Mouse (Mus musculus): ENCODE measurements around the gene Tbxas1.

Gene Tbxas1

GRCm38 (mm10) chr6:39054878-39055508, 179.8 kb downstream of the Tbxas1 start:
- no peak for DNase-seq

GRCm38 (mm10) chr6:39055831-39056261, 180.6 kb downstream of the Tbxas1 start:
- no peak for DNase-seq

DNA sequence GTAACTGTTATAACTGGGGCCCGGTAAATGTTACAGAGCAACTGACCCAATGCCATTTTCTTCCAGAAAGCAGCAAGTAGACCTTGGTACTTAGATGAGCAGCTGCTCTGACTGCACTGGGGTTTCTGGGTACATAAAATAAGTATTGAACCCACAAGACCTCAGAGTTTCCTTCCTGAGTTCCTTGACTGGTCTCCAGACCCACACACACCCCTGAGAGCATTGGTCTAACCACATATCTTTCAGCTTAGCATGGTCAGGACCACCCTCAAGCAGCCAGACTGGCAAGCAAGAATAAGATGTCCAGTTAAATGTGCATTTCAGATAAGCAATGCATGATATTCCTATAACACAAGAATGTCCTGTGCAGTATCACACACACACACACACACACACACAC, 182.0 kb downstream of the Tbxas1 start:
- DNase-seq = no peak

DNA sequence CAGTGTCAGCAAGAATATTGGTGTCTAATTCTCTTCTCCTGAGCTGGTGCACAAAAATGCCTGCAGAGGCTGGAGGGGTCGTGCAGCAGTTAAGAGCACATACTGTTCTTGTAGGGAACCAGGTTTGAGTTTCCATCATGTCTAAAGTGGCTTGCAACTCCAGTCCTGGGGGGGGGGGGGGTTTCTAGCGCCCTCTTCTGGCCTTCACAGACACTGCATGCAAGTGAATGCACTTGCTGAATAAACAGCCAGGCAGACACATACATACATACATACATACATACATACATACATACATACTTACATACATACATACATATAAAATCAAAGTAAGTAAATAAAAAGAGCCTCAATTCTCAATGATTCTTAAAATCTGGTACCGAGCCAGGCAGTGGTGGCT, 183.2 kb downstream of the Tbxas1 start:
- no peak for DNase-seq

DNA sequence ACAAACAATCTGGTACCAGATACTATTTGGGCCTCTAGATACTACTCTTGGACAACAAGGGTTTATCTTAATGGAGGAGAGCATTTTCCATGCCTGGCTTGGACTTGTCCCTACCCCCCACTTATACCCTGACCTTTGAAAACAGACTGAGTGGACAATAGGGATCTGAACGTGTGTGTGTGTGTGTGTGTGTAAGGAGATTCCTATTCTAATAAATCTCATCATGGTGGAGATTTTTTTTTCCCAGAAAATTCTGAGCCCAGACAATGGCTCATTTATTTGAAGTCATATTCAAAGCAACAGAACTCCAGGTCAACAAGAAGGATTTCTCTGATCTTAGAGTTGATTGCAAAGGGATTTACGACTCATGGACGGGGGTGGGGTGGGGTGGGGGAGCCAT, 183.7 kb downstream of the Tbxas1 start:
- DNase-seq = no peak

DNA sequence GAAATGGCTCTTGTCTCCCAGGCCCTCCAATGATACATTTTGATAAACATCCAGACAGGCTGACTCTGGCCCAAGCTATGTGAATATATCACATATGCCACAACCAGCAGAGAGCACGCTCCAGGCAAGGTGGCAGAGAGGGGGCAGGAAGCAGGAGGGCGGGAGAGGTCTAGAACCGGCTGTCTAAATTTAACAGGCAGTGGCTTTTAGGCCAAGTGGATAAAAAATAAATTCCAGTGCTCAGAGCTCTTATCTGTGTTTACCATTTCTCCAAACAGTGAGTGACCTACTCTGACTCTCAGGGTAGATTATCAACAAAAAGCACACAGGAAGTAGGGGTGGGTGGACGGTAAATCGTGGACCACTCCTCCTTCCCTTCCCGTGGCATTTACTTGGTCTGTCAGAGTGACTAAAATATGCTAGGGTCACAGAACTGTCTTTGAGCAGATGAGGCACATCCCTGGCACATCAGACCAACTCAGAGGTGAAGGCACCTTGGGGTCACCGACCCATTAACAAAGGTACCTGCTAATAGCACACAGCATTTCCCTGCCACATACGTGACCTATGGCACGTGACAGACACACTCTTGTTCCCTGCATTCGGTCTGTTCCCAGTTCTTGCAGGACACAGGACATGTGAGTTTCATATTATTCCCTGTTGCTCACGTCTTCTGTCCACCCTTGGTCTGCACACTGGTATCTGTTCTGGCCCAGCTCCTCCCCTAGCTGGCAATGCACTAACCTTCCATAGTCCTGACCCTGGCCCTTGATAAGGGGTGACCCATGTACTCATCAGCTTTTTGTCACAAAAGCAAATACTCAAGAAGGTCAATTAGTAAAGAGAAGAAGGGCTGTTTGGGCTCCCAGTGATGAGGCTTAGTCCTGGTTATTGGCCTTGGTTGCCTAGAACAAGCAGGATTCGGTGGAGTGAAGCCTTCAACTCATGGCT, 184.6 kb downstream of the Tbxas1 start:
- DNase-seq = peak; percentile 64 to 72

- DNase-seq = no peak
Measured at GRCm38 (mm10) chr6:39061180-39061579, 186.0 kb downstream of the Tbxas1 start.

DNA sequence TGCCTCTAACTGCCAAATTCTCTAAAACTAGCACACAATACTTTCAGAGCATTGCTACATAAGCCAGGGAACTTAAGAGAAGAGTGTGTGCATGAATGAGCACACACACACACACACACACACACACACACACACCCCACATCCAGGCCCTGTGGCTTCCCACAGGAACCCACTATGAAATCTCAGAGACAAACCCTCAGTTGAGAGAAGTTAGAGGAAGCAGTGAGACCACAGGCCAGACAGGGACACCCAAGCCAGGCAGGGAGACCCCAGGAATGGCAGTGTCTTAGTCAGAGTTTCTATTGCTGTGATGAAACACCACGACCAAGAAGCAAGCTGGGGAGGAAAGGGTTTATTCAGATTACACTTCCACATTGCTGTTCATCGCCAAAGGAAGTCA, 188.3 kb downstream of the Tbxas1 start:
- DNase-seq = no peak

GRCm38 (mm10) chr6:39066935-39067578, 191.9 kb downstream of the Tbxas1 start:
- peak; percentile 72 to 81 for DNase-seq

GRCm38 (mm10) chr6:39072664-39073063, 197.5 kb downstream of the Tbxas1 start:
- no peak for DNase-seq

DNA sequence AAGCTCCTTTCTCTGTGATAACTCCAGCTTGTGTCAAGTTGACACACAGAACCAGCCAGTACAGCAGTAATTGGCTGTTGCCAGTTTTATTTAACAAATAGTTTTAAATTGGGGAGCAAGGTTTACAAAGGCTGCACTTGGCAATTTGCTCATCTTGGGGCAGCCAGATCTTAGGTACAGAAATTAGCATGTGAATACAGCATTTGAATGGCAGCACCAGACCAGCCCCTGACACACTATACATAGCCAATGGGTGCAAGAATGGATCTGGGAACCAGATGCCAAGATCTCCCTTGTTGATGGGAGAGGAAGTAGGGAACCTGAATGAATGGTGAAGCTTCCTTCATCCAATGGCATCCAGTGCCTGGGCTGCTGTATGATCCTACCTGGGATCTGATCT, 199.0 kb downstream of the Tbxas1 start:
- no peak for DNase-seq

DNA sequence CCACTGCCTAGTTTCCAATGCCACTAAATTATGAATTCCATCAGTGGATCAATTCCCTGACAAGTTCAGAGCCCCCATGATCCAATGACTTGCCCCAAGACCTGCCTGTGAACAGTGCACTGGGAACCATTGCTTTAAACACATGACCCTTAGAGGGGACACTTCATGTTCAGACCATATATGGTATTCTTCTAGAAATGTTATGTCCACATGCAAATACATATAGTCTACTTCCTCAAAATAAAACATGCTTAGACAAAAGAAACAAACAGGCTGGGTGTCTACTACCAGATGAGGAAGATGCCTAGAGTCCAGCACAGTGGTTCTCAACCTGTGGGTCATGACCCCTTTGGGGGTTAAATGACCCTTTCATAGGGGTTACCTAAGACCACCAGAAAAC, 201.3 kb downstream of the Tbxas1 start:
- no peak for DNase-seq

- DNase-seq = no peak
Measured at GRCm38 (mm10) chr6:39104631-39105030, 229.4 kb downstream of the Tbxas1 start.

GRCm38 (mm10) chr6:39106812-39107211, 231.6 kb downstream of the Tbxas1 start:
- no peak for DNase-seq

GRCm38 (mm10) chr6:39112701-39113100, 237.5 kb downstream of the Tbxas1 start:
- DNase-seq = no peak

DNA sequence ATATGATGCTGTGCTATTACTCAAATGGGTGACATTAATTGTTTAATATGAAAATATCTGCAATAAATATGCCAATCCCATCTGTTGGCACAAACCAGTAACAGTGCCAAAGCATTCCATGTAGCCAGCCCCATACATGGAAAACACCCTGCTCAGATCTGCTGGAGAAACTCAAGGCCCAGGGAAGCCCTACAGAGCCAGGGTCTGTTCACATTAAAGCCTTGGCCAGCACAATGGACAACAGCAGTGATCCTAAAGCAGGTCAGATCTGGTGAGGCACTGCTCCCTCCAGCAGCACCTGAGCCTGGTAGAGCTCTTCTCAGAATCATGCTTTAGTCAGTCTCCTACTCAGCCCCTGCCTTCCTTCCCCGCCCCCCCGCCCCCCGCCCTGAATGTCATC, 237.9 kb downstream of the Tbxas1 start:
- no peak for DNase-seq

DNA sequence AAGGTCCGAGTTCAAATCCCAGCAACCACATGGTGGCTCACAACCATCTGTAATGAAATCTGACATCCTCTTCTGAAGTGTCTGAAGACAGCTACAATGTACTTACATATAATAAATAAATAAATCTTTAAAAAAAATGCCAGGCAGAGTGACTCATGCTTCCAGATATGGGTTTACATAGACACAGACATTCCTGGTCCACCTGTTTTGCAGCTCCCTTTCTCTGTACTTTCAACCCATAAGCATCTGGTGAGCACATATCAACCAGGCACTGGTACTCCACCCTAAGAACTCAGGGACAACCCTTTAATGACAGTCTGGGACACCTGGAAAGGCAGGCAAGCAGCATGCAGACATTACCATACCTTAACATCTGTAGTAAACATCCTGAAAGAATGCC, 240.2 kb downstream of the Tbxas1 start:
- no peak for DNase-seq

DNA sequence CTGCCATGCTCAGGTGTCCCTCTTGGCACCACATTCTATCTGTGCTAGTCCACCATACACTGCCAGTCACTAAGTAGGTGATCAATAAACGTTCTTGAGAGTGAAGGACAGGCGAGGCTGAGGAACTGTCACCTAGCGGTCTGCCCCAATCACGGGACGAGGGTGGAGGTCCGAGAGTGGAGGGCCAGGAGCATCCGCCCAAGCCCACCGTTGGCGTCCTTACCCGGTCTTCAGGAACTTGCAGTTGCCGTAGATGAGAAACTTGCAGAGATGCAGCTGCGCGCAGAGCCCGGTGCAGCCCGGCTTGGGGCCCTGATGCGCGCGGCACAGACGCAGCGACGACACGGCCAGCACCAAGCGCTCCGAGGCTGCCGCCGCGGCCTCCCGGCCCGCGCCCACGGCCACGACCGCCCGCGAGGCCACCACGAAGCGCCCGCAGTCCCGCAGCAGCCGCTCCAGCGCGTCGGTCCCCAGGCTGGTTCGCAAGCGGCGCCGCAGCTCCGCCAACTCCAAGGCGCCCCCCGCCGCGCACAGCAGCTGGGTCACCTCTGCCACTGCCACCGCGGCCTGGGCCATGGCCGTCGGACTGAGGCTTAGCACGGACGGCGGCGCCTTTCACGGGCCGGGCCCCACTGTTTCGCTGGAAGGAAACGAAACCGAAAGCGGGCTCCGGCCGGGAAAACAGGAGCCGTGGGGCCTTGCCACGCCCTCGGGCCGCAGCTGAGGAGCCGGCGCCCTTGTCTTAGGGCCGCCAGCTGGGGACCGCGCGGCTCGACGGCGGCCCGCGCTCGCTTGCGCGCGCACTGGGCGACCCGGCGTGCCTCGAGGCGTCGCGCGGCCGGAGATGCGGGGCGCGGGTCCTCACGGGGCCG, 242.6 kb downstream of the Tbxas1 start, which contains the start of gene Parp12:
Parp12 (minus strand) TSS at position 766 of the 872 bp plus-strand sequence.
- peak; percentile 89 to 90 for DNase-seq

DNA sequence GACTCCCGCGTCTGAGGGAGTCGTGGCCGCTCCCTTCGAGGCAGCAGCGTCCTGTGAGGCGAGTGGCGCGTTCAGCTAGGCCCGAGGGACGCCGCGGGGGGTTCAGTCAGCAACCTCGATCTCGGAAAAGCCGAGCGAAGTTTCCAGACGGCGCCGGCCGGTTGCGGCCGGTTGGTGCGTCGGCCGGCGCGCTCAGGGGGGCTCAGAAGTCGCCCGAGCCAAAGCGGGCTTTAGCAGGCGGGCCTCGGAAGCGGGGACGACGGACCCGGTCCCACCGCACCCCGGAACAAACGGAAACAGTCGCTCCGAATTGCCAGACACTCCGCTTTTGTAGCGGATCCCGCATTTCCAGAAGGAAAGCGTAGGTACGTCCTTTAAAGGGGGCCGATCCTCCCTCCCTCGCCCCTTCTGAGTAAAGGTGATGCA, 243.3 kb downstream of the Tbxas1 start:
- DNase-seq = no peak

DNA sequence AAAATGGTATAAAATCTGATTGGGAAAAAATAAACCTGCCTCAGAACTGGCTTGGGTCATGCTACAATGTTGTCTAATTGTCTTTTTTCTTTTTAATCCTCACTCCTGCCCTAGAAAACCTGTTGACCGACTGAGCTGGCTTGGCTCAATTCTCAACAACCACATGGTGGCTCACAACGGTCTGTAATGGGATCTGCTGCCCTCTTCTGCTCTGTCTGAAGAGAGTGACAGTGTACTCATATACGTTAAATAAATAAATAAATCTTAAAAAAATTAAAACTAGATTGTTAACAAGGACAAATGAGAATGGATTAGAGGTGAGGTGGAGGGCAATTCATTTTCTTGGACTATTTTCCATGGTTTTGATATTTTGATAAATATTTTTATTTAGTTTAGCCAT, 245.5 kb downstream of the Tbxas1 start:
- DNase-seq = no peak

GRCm38 (mm10) chr6:39124719-39125118, 249.5 kb downstream of the Tbxas1 start:
- no peak for DNase-seq

DNA sequence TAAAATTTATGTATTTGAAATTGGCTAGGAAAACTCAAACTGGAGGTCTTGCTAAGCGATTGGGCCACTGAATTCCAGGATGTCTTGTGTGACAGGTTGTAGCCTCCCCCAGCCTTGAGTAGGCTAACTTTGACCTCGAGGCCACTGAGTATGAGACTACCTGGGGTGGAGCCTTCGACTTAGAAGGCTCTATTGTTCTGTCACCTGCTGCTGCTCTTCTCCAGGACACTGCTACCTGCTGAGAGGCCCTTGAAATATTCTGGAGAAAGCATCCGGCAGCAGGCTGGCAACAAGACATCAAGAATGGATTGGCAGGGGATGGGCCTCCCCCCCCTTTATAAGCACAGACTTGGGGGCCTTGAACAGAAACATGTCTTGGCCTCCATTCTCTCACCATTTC, 256.3 kb downstream of the Tbxas1 start:
- DNase-seq = no peak

DNA sequence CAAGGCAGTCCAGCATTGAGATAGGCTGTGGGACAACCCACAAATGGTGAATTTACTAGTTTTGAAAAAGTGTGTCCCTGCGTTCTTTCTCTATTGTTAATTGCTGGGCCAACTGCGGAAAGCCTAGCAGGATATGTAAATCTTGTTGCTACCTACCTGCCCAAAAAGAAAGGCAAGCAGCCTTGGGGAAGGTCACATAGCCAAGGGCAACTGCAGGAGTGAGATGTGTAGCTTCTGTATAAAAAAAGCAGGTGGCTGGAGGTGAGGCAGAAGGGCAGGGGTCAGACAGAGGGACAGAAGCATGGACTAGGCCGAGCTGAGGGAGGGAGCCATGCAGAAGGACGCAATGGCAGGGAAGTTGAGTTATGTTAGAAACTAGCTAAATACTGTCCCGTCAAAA, 257.4 kb downstream of the Tbxas1 start:
- no peak for DNase-seq
